Mouse (Mus musculus): ENCODE measurements around the gene A3galt2. TPM values are rescaled to one million over a fixed set of nuclear protein-coding genes. Genes with fewer than 3 reads are reported as not detected.

A3galt2 gene
- total and polyA plus RNA-seq, 2 experiments from 2014 or later = 0.05 to 0.38 TPM

GRCm38 (mm10) chr4:128777593-128777992, 22.4 kb downstream of the A3galt2 start:
- Histone ChIP-seq H3K4me3 (ENCODE audit: low read depth, low read length) (no peak overlapping the region), H3K27me3 (ENCODE audit: insufficient read depth, low read length) (no peaks in the 10 kb centered on the region), H3K9me3 (ENCODE audit: low read length) (no peaks in the 10 kb centered on the region), H3K27ac (ENCODE audit: low read depth, low read length) (no peak overlapping the region), H3K4me2 (ENCODE audit: low read depth, low read length, poor library complexity, severe bottlenecking) (no peak overlapping the region), H3K4me1 (ENCODE audit: insufficient read depth, low read length) (no peaks in the 10 kb centered on the region), H3K36me3 (ENCODE audit: insufficient read depth, low read length) (peaks cover 70% of the 10 kb centered on the region), H3K9ac (replicated peaks; ENCODE audit: low read length, poor library complexity, severe bottlenecking) (no peak overlapping the region)
- WGBS = 73% methylated on average over 11 of the region's 11 CpGs
- no peak for DNase-seq (ENCODE audit: low spot score)
- TF ChIP-seq CTCF (IDR thresholded peaks at IDR 0.05) = no peak
- no peak for ATAC-seq (ENCODE audit: low FRiP score)

GRCm38 (mm10) chr4:128782037-128782436, 26.9 kb downstream of the A3galt2 start:
- Histone ChIP-seq H3K9me3 (ENCODE audit: low read length) (no peaks in the 10 kb centered on the region), H3K4me1 (ENCODE audit: insufficient read depth, low read length) (no peaks in the 10 kb centered on the region), H3K4me2 (ENCODE audit: low read depth, low read length, poor library complexity, severe bottlenecking) (no peak overlapping the region), H3K4me3 (ENCODE audit: low read depth, low read length) (no peak overlapping the region), H3K27me3 (ENCODE audit: insufficient read depth, low read length) (no peaks in the 10 kb centered on the region), H3K36me3 (ENCODE audit: insufficient read depth, low read length) (peaks cover 66% of the 10 kb centered on the region), H3K27ac (ENCODE audit: low read depth, low read length) (no peak overlapping the region), H3K9ac (replicated peaks; ENCODE audit: low read length, poor library complexity, severe bottlenecking) (no peak overlapping the region)
- ATAC-seq (ENCODE audit: low FRiP score) (no peak), DNase-seq (ENCODE audit: low spot score) (no peak)
- TF ChIP-seq CTCF (IDR thresholded peaks at IDR 0.05) = no peak
- WGBS = 86% methylated on average over 7 of the region's 7 CpGs

- Histone ChIP-seq H3K36me3 (ENCODE audit: insufficient read depth, low read length) (peaks cover 65% of the 10 kb centered on the region), H3K27me3 (ENCODE audit: insufficient read depth, low read length) (no peaks in the 10 kb centered on the region), H3K4me3 (ENCODE audit: low read depth, low read length) (no peak overlapping the region), H3K27ac (ENCODE audit: low read depth, low read length) (no peak overlapping the region), H3K4me2 (ENCODE audit: low read depth, low read length, poor library complexity, severe bottlenecking) (no peak overlapping the region), H3K9ac (replicated peaks; ENCODE audit: low read length, poor library complexity, severe bottlenecking) (no peak overlapping the region), H3K4me1 (ENCODE audit: insufficient read depth, low read length) (no peaks in the 10 kb centered on the region), H3K9me3 (ENCODE audit: low read length) (no peaks in the 10 kb centered on the region)
- ATAC-seq (ENCODE audit: low FRiP score) (no peak), DNase-seq (ENCODE audit: low spot score) (no peak)
- WGBS = 67% methylated on average over 4 of the region's 4 CpGs
- no peak for TF ChIP-seq CTCF (IDR thresholded peaks at IDR 0.05)
These were observed 27.5 kb downstream of the A3galt2 start for GRCm38 (mm10) chr4:128782645-128783044.

GRCm38 (mm10) chr4:128784950-128785631, 29.9 kb downstream of the A3galt2 start:
- peaks cover 56% of the 10 kb centered on the region for H3K36me3 ChIP-seq (ENCODE audit: insufficient read depth, low read length)
- TF ChIP-seq CTCF (IDR thresholded peaks at IDR 0.05) = no peak
- no peak for ATAC-seq (ENCODE audit: low FRiP score)
- H3K9ac ChIP-seq (replicated peaks; ENCODE audit: low read length, poor library complexity, severe bottlenecking) = no peak overlapping the region
- no peaks in the 10 kb centered on the region for H3K27me3 ChIP-seq (ENCODE audit: insufficient read depth, low read length)
- H3K27ac ChIP-seq (ENCODE audit: low read depth, low read length) = no peak overlapping the region
- H3K4me2 ChIP-seq (ENCODE audit: low read depth, low read length, poor library complexity, severe bottlenecking) = no peak overlapping the region
- no peak for DNase-seq (ENCODE audit: low spot score)
- no peaks in the 10 kb centered on the region for H3K4me1 ChIP-seq (ENCODE audit: insufficient read depth, low read length)
- no peak overlapping the region for H3K4me3 ChIP-seq (ENCODE audit: low read depth, low read length)
- no peaks in the 10 kb centered on the region for H3K9me3 ChIP-seq (ENCODE audit: low read length)
- 90% methylated on average over 15 of the region's 15 CpGs for WGBS

GRCm38 (mm10) chr4:128785921-128786654, 30.9 kb downstream of the A3galt2 start:
- no peak overlapping the region for H3K27ac ChIP-seq (ENCODE audit: low read depth, low read length)
- no peak for ATAC-seq (ENCODE audit: low FRiP score)
- no peaks in the 10 kb centered on the region for H3K9me3 ChIP-seq (ENCODE audit: low read length)
- DNase-seq (ENCODE audit: low spot score) = no peak
- H3K4me2 ChIP-seq (ENCODE audit: low read depth, low read length, poor library complexity, severe bottlenecking) = no peak overlapping the region
- H3K4me1 ChIP-seq (ENCODE audit: insufficient read depth, low read length) = no peaks in the 10 kb centered on the region
- H3K4me3 ChIP-seq (ENCODE audit: low read depth, low read length) = no peak overlapping the region
- H3K36me3 ChIP-seq (ENCODE audit: insufficient read depth, low read length) = peaks cover 51% of the 10 kb centered on the region
- no peak overlapping the region for H3K9ac ChIP-seq (replicated peaks; ENCODE audit: low read length, poor library complexity, severe bottlenecking)
- no peaks in the 10 kb centered on the region for H3K27me3 ChIP-seq (ENCODE audit: insufficient read depth, low read length)
- 97% methylated on average over 11 of the region's 11 CpGs for WGBS
- no peak for TF ChIP-seq CTCF (IDR thresholded peaks at IDR 0.05)

All from midbrain, postnatal 0 days (tissue).